Mouse (Mus musculus) forebrain, embryonic 12.5 days (tissue): ENCODE results near the gene Dync1li2. TPM values are rescaled to one million over a fixed set of nuclear protein-coding genes. Genes with fewer than 3 reads are reported as not detected.

Source experiments
- ATAC-seq: fragments of 200-750 bp; cut with Nextera tagmentation; 2 replicates; pipeline ENCODE4 v1.8.0; 2017; ENCODE audit warnings: moderate TSS enrichment; ENCODE audit not compliant: low FRiP score
- H3K27ac ChIP-seq: fragments of 300-500 bp; sonication (generic); 2 replicates; pipeline ENCODE4 v1.5.1; 2016; ENCODE audit warnings: mild to moderate bottlenecking
- H3K27me3 ChIP-seq: fragments of 300-500 bp; sonication (generic); 2 replicates; pipeline ENCODE4 v1.6.1; 2016; ENCODE audit warnings: mild to moderate bottlenecking
- H3K36me3 ChIP-seq: fragments of 300-500 bp; sonication (generic); replicated peaks from 2 replicates; pipeline ENCODE4 v1.6.1; 2016; ENCODE audit warnings: mild to moderate bottlenecking
- H3K4me1 ChIP-seq: fragments of 300-500 bp; sonication (generic); 2 replicates; pipeline ENCODE4 v1.6.1; 2016
- H3K4me2 ChIP-seq: fragments of 300-500 bp; sonication (generic); 2 replicates; pipeline ENCODE4 v1.6.1; 2016; ENCODE audit warnings: mild to moderate bottlenecking, moderate library complexity
- H3K4me3 ChIP-seq: fragments of 300-500 bp; sonication (generic); replicated peaks from 2 replicates; pipeline ENCODE4 v1.5.1; 2016; ENCODE audit warnings: mild to moderate bottlenecking
- H3K9ac ChIP-seq: fragments of 300-500 bp; sonication (generic); 2 replicates; pipeline ENCODE4 v1.6.1; 2016; ENCODE audit warnings: mild to moderate bottlenecking
- H3K9me3 ChIP-seq: fragments of 300-500 bp; sonication (generic); 2 replicates; pipeline ENCODE4 v1.6.1; 2016
- WGBS: fragments of 180-500 bp; shearing (Covaris S2); methylation state at CpG from one replicate; pipeline ENCODE4 v1.1.7; 2016; 5-methylcytosine and 5-hydroxymethylcytosine counted together
- polyA plus RNA-seq: library from polyadenylated mRNA; unstranded; fragments of >200 nt; fragmentation: Nextera tagmentation; extraction: Ambion mirVana; gene quantifications from 2 replicates; pipeline ENCODE4 v1.2.1, GENCODE M21; 2016

Gene Dync1li2
- polyA plus RNA-seq, 1 experiment from 2014 or later: 136 TPM

- Histone ChIP-seq H3K27ac (peak overlapping the region; percentile 73), H3K36me3 (peaks cover 90% of the 10 kb centered on the region), H3K9ac (no peak overlapping the region)
Measured at GRCm38 (mm10) chr8:104436591-104436990, 6.3 kb downstream of the Dync1li2 start.

GRCm38 (mm10) chr8:104436038-104436437 is 6.8 kb downstream of the Dync1li2 start:
- peak overlapping the region; percentile 31 for H3K4me2 ChIP-seq
- peaks cover 95% of the 10 kb centered on the region for H3K36me3 ChIP-seq
- no peak overlapping the region; the same call in 1 of the 2 replicates for H3K9ac ChIP-seq
- H3K27me3 ChIP-seq: no peaks in the 10 kb centered on the region
- peaks cover 17% of the 10 kb centered on the region for H3K4me1 ChIP-seq
- H3K9me3 ChIP-seq: no peaks in the 10 kb centered on the region
- peak overlapping the region; percentile 78 for H3K27ac ChIP-seq
- peak; percentile 97 for ATAC-seq
- 38% methylated on average over 12 of the region's 12 CpGs for WGBS
- H3K4me3 ChIP-seq: no peak overlapping the region

More at GRCm38 (mm10) chr8:104436591-104436990, 6.3 kb downstream of the Dync1li2 start:
- WGBS: 94% methylated on average over 4 of the region's 4 CpGs
- Histone ChIP-seq H3K4me1 (peaks cover 22% of the 10 kb centered on the region), H3K4me3 (no peak overlapping the region), H3K27me3 (no peaks in the 10 kb centered on the region), H3K9me3 (no peaks in the 10 kb centered on the region), H3K4me2 (no peak overlapping the region)
- no peak for ATAC-seq

GRCm38 (mm10) chr8:104434826-104435354 is 8.0 kb downstream of the Dync1li2 start:
- H3K27ac ChIP-seq: peak overlapping the region; percentile 78; the same call in 1 of the 2 replicates
- H3K36me3 ChIP-seq: peaks cover 96% of the 10 kb centered on the region
- H3K4me3 ChIP-seq: no peak overlapping the region

DNA sequence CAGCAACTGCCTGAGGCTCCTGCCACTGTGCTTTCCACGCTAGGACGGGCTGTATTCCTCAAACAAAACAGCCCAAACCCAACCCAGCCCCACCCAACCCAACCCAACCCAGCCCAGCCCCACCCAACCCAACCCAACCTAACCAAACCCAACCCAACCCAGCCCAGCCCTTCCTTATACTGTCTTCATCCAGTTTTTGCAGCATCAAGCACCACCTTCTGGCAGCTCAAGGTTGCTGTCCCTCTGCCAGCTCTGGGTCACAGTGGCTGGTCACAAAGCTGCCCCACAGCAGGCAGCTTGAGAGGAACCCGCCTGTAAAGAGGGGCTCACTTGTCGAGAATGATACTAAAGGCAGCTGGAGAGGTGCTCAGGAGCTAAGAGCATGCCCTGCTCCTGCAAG is 8.6 kb downstream of the Dync1li2 start:
- H3K4me1 ChIP-seq: peaks cover 8% of the 10 kb centered on the region; the same call in 1 of the 2 replicates
- no peak overlapping the region for H3K4me3 ChIP-seq
- H3K4me2 ChIP-seq: no peak overlapping the region
- no peaks in the 10 kb centered on the region for H3K27me3 ChIP-seq
- H3K9ac ChIP-seq: no peak overlapping the region
- H3K36me3 ChIP-seq: peaks cover 95% of the 10 kb centered on the region
- H3K9me3 ChIP-seq: no peaks in the 10 kb centered on the region
- WGBS: 88% methylated on average over 4 of the region's 4 CpGs
- no peak overlapping the region for H3K27ac ChIP-seq
- no peak for ATAC-seq

More at GRCm38 (mm10) chr8:104434826-104435354, 8.0 kb downstream of the Dync1li2 start:
- Histone ChIP-seq H3K27me3 (no peaks in the 10 kb centered on the region), H3K9ac (no peak overlapping the region), H3K4me1 (peaks cover 8% of the 10 kb centered on the region; the same call in 1 of the 2 replicates), H3K4me2 (no peak overlapping the region), H3K9me3 (no peaks in the 10 kb centered on the region)
- ATAC-seq: no peak
- 88% methylated on average over 18 of the region's 18 CpGs for WGBS

DNA sequence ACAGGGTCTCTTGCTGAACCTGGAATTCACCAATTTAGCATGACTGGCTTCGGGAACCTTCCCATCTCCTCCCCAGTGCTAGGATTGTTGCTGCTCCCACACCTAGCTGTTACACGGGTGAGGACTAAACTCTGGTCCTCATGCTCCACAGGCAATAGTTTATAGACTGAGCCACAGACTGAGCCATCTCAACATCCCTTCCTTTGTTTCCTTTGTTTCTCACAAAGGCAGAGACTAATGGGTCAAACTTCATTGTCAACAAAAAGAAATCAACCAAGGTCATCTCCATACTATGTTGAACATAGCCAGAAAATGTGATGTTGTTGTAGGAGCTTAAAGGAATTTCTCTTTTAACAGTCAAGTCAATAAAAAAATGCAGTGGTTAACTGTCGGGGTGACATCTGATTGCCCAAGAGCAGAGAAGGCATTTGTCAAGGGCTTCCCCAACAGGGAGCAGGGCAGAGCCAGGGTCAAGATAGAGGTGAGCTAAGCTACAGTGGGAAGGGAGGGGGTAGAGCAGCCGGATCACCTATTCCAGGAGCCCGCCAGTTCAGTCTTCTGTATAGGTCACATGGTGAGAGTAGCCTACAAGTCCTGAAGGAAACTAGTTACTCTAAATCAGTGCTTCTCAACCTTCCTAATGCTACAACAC is 9.5 kb downstream of the Dync1li2 start:
- Histone ChIP-seq H3K36me3 (peaks cover 95% of the 10 kb centered on the region), H3K9ac (no peak overlapping the region), H3K9me3 (no peaks in the 10 kb centered on the region), H3K4me2 (no peak overlapping the region), H3K27ac (no peak overlapping the region), H3K4me1 (peaks cover 8% of the 10 kb centered on the region; the same call in 1 of the 2 replicates), H3K27me3 (no peaks in the 10 kb centered on the region), H3K4me3 (no peak overlapping the region)
- 93% methylated on average over 5 of the region's 5 CpGs for WGBS
- ATAC-seq: no peak

DNA sequence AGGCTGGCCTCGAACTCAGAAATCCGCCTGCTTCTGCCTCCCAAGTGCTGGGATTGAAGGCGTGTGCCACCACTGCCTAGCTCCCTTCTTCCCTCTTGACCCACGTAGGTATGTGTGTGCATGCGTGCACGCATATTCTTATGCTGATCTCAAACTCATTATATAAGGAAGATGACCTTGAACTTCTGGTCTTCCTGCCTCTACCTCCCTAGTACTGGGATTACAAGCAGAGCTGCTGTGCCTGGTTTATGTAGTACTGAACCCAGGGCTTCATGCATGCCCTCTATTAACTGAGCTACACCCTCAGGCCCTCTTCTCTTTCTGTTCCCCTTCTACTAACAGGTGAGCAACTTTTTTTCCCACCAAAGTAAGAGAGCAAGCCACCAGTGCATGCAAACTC is 10.2 kb downstream of the Dync1li2 start:
- Histone ChIP-seq H3K36me3 (peaks cover 98% of the 10 kb centered on the region), H3K27me3 (no peaks in the 10 kb centered on the region), H3K9me3 (no peaks in the 10 kb centered on the region), H3K9ac (no peak overlapping the region), H3K4me3 (no peak overlapping the region), H3K4me2 (no peak overlapping the region), H3K4me1 (peaks cover 8% of the 10 kb centered on the region; the same call in 1 of the 2 replicates), H3K27ac (no peak overlapping the region)
- whole genome bisulfite sequencing: over 99% methylated on average over 6 of the region's 6 CpGs
- ATAC-seq: no peak

DNA sequence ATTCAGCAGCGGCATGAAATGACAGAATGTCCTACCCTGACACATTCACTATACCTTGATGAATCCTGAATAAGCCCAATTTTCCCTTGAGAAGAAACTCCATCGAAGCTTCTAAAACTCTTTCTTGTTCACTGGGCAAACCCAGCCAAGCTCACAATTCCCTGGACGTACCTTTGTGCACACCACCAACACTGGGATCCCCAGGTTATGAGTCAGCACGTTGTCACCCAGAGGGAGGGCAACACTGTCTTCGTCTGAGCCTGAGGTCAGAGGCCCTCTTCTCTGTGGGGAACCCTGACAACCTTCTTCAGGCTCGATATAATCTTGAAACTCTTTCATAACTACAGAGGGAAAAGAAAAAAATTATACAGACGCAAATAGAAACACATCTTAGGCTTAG is 12.6 kb downstream of the Dync1li2 start:
- Histone ChIP-seq H3K27me3 (no peaks in the 10 kb centered on the region), H3K36me3 (peaks cover 98% of the 10 kb centered on the region), H3K4me2 (no peak overlapping the region), H3K4me3 (no peak overlapping the region), H3K9me3 (no peaks in the 10 kb centered on the region), H3K4me1 (no peaks in the 10 kb centered on the region), H3K9ac (no peak overlapping the region), H3K27ac (no peak overlapping the region)
- no peak for ATAC-seq
- WGBS: 90% methylated on average over 7 of the region's 7 CpGs

- ATAC-seq: no peak
- no peaks in the 10 kb centered on the region for H3K27me3 ChIP-seq
- H3K4me1 ChIP-seq: no peaks in the 10 kb centered on the region
- H3K36me3 ChIP-seq: peaks cover 95% of the 10 kb centered on the region
- WGBS: 96% methylated on average over 13 of the region's 13 CpGs
- no peak overlapping the region for H3K4me3 ChIP-seq
- no peak overlapping the region for H3K27ac ChIP-seq
- no peaks in the 10 kb centered on the region for H3K9me3 ChIP-seq
- H3K9ac ChIP-seq: no peak overlapping the region
- H3K4me2 ChIP-seq: no peak overlapping the region
Measured at GRCm38 (mm10) chr8:104427703-104428102, 15.1 kb downstream of the Dync1li2 start.

- H3K9me3 ChIP-seq: no peaks in the 10 kb centered on the region
- H3K9ac ChIP-seq: no peak overlapping the region
- H3K4me2 ChIP-seq: no peak overlapping the region
- H3K4me1 ChIP-seq: no peaks in the 10 kb centered on the region
- H3K4me3 ChIP-seq: no peak overlapping the region
- ATAC-seq: no peak
- 90% methylated on average over 6 of the region's 6 CpGs for WGBS
- no peak overlapping the region for H3K27ac ChIP-seq
- H3K27me3 ChIP-seq: no peaks in the 10 kb centered on the region
- H3K36me3 ChIP-seq: peaks cover 93% of the 10 kb centered on the region
Measured at GRCm38 (mm10) chr8:104422313-104422712, 20.5 kb downstream of the Dync1li2 start.

- no peak overlapping the region for H3K27ac ChIP-seq
- H3K36me3 ChIP-seq: peaks cover 38% of the 10 kb centered on the region
- no peaks in the 10 kb centered on the region for H3K4me1 ChIP-seq
- no peak overlapping the region for H3K9ac ChIP-seq
- H3K9me3 ChIP-seq: no peaks in the 10 kb centered on the region
- no peak overlapping the region for H3K4me2 ChIP-seq
- ATAC-seq: no peak
- H3K27me3 ChIP-seq: no peaks in the 10 kb centered on the region
- no peak overlapping the region for H3K4me3 ChIP-seq
- 90% methylated on average over 6 of the region's 6 CpGs for WGBS
Measured at GRCm38 (mm10) chr8:104416022-104416421, 26.8 kb downstream of the Dync1li2 start.

- ATAC-seq: 0 out of 2 replicates have a peak, but pooled peaks have one; percentile 9
- H3K27me3 ChIP-seq: no peaks in the 10 kb centered on the region
- H3K9me3 ChIP-seq: no peaks in the 10 kb centered on the region
Measured at GRCm38 (mm10) chr8:104414204-104414603, 28.6 kb downstream of the Dync1li2 start.

GRCm38 (mm10) chr8:104413770-104414169 is 29.1 kb downstream of the Dync1li2 start:
- WGBS: 76% methylated on average over 4 of the region's 4 CpGs
- H3K36me3 ChIP-seq: peaks cover 16% of the 10 kb centered on the region
- no peak overlapping the region for H3K27ac ChIP-seq
- no peak overlapping the region for H3K9ac ChIP-seq
- peak; percentile 31; the same call in 1 of the 2 replicates for ATAC-seq
- H3K27me3 ChIP-seq: no peaks in the 10 kb centered on the region
- H3K4me1 ChIP-seq: peaks cover 5% of the 10 kb centered on the region; the same call in 1 of the 2 replicates
- no peaks in the 10 kb centered on the region for H3K9me3 ChIP-seq
- H3K4me2 ChIP-seq: no peak overlapping the region
- no peak overlapping the region for H3K4me3 ChIP-seq

More at GRCm38 (mm10) chr8:104414204-104414603, 28.6 kb downstream of the Dync1li2 start:
- 70% methylated on average over 3 of the region's 3 CpGs for WGBS
- Histone ChIP-seq H3K4me1 (peaks cover 5% of the 10 kb centered on the region; the same call in 1 of the 2 replicates), H3K9ac (no peak overlapping the region), H3K27ac (no peak overlapping the region), H3K4me2 (no peak overlapping the region), H3K4me3 (no peak overlapping the region), H3K36me3 (peaks cover 20% of the 10 kb centered on the region)
